Mouse (Mus musculus): ENCODE results near the gene Adcy4. TPM values are rescaled to one million over a fixed set of nuclear protein-coding genes. Genes with fewer than 3 reads are reported as not detected.

Adcy4 gene
- polyA plus RNA-seq, 1 experiment from 2014 or later = 26.2 TPM

Other genes starting within 250 kb of the Adcy4 start
- 38.8 and 43.0 TPM in 2 replicates for gene Pck2, start 243.8 kb downstream of the Adcy4 start, polyA plus RNA-seq (2016; fragmentation: Nextera tagmentation; extraction: Ambion mirVana)
- gene Dcaf11, start 224.1 kb downstream of the Adcy4 start, polyA plus RNA-seq (2016; fragmentation: Nextera tagmentation; extraction: Ambion mirVana) = 73.2 and 78.7 TPM in 2 replicates
- gene A730061H03Rik, start 223.7 kb downstream of the Adcy4 start, polyA plus RNA-seq (2016; fragmentation: Nextera tagmentation; extraction: Ambion mirVana) = 0.96 TPM in 1 of 2 replicates, not detected in the other
- 114 and 118 TPM in 2 replicates for gene Fitm1, start 208.5 kb downstream of the Adcy4 start, polyA plus RNA-seq (2016; fragmentation: Nextera tagmentation; extraction: Ambion mirVana)
- 211 and 212 TPM in 2 replicates for gene Psme1, start 206.0 kb downstream of the Adcy4 start, polyA plus RNA-seq (2016; fragmentation: Nextera tagmentation; extraction: Ambion mirVana)
- 16.3 and 21.5 TPM in 2 replicates for gene Emc9, start 198.8 kb downstream of the Adcy4 start, polyA plus RNA-seq (2016; fragmentation: Nextera tagmentation; extraction: Ambion mirVana)
- 200 and 213 TPM in 2 replicates for gene Psme2, start 193.0 kb downstream of the Adcy4 start, polyA plus RNA-seq (2016; fragmentation: Nextera tagmentation; extraction: Ambion mirVana)
- 16.4 and 16.8 TPM in 2 replicates for gene Rnf31, start 192.4 kb downstream of the Adcy4 start, polyA plus RNA-seq (2016; fragmentation: Nextera tagmentation; extraction: Ambion mirVana)
- gene Irf9, start 180.5 kb downstream of the Adcy4 start, polyA plus RNA-seq (2016; fragmentation: Nextera tagmentation; extraction: Ambion mirVana) = 8.7 and 9.4 TPM in 2 replicates
- 16.5 and 17.5 TPM in 2 replicates for gene Rec8, start 166.1 kb downstream of the Adcy4 start, polyA plus RNA-seq (2016; fragmentation: Nextera tagmentation; extraction: Ambion mirVana)
- 66.1 and 68.4 TPM in 2 replicates for gene Ipo4, start 148.1 kb downstream of the Adcy4 start, polyA plus RNA-seq (2016; fragmentation: Nextera tagmentation; extraction: Ambion mirVana)
- gene Gm49378, start 146.2 kb downstream of the Adcy4 start, polyA plus RNA-seq (2016; fragmentation: Nextera tagmentation; extraction: Ambion mirVana) = 3.4 and 5.2 TPM in 2 replicates
- 86.2 and 92.6 TPM in 2 replicates for gene Tm9sf1, start 140.3 kb downstream of the Adcy4 start, polyA plus RNA-seq (2016; fragmentation: Nextera tagmentation; extraction: Ambion mirVana)
- 0.45 and 0.60 TPM in 2 replicates for gene Tssk4, start 133.9 kb downstream of the Adcy4 start, polyA plus RNA-seq (2016; fragmentation: Nextera tagmentation; extraction: Ambion mirVana)
- 74.1 and 76.7 TPM in 2 replicates for gene Mdp1, start 123.6 kb downstream of the Adcy4 start, polyA plus RNA-seq (2016; fragmentation: Nextera tagmentation; extraction: Ambion mirVana)
- 39.8 and 44.6 TPM in 2 replicates for gene Gmpr2, start 112.2 kb downstream of the Adcy4 start, polyA plus RNA-seq (2016; fragmentation: Nextera tagmentation; extraction: Ambion mirVana)
- 457 and 491 TPM in 2 replicates for gene Nedd8, start 112.0 kb downstream of the Adcy4 start, polyA plus RNA-seq (2016; fragmentation: Nextera tagmentation; extraction: Ambion mirVana)
- gene Tinf2, start 102.3 kb downstream of the Adcy4 start, polyA plus RNA-seq (2016; fragmentation: Nextera tagmentation; extraction: Ambion mirVana) = 36.1 and 37.6 TPM in 2 replicates
- gene Tgm1, start 70.2 kb downstream of the Adcy4 start, polyA plus RNA-seq (2016; fragmentation: Nextera tagmentation; extraction: Ambion mirVana) = 0.27 and 0.70 TPM in 2 replicates
- gene Rabggta, start 61.8 kb downstream of the Adcy4 start, polyA plus RNA-seq (2016; fragmentation: Nextera tagmentation; extraction: Ambion mirVana) = 20.9 and 24.4 TPM in 2 replicates
- 59.2 and 60.8 TPM in 2 replicates for gene Dhrs1, start 38.4 kb downstream of the Adcy4 start, polyA plus RNA-seq (2016; fragmentation: Nextera tagmentation; extraction: Ambion mirVana)
- 27.7 and 30.6 TPM in 2 replicates for gene Nop9, start 38.4 kb downstream of the Adcy4 start, polyA plus RNA-seq (2016; fragmentation: Nextera tagmentation; extraction: Ambion mirVana)
- 1.0 and 1.2 TPM in 2 replicates for gene Cideb, start 25.6 kb downstream of the Adcy4 start, polyA plus RNA-seq (2016; fragmentation: Nextera tagmentation; extraction: Ambion mirVana)
- 0.49 and 0.54 TPM in 2 replicates for gene Ltb4r2, start 22.7 kb downstream of the Adcy4 start, polyA plus RNA-seq (2016; fragmentation: Nextera tagmentation; extraction: Ambion mirVana)
- 0.49 and 0.76 TPM in 2 replicates for gene Ltb4r1, start 18.1 kb downstream of the Adcy4 start, polyA plus RNA-seq (2016; fragmentation: Nextera tagmentation; extraction: Ambion mirVana)
- 19.7 and 20.3 TPM in 2 replicates for gene Ripk3, start 4.8 kb upstream of the Adcy4 start, polyA plus RNA-seq (2016; fragmentation: Nextera tagmentation; extraction: Ambion mirVana)
- 17.5 and 18.6 TPM in 2 replicates for gene Nfatc4, start 39.0 kb upstream of the Adcy4 start, polyA plus RNA-seq (2016; fragmentation: Nextera tagmentation; extraction: Ambion mirVana)
- gene Nynrin, start 69.9 kb upstream of the Adcy4 start, polyA plus RNA-seq (2016; fragmentation: Nextera tagmentation; extraction: Ambion mirVana) = 33.3 and 38.2 TPM in 2 replicates
- gene Cbln3, start 100.3 kb upstream of the Adcy4 start, polyA plus RNA-seq (2016; fragmentation: Nextera tagmentation; extraction: Ambion mirVana) = 0.32 and 0.57 TPM in 2 replicates
- gene Khnyn, start 100.9 kb upstream of the Adcy4 start, polyA plus RNA-seq (2016; fragmentation: Nextera tagmentation; extraction: Ambion mirVana) = 19.8 TPM in 2 replicates
- 38.2 and 40.4 TPM in 2 replicates for gene Sdr39u1, start 116.2 kb upstream of the Adcy4 start, polyA plus RNA-seq (2016; fragmentation: Nextera tagmentation; extraction: Ambion mirVana)
- not detected in 2 replicates for gene Cma1, start 160.6 kb upstream of the Adcy4 start, polyA plus RNA-seq (2016; fragmentation: Nextera tagmentation; extraction: Ambion mirVana)
- gene Cma2, start 166.9 kb upstream of the Adcy4 start, polyA plus RNA-seq (2016; fragmentation: Nextera tagmentation; extraction: Ambion mirVana) = not detected in 2 replicates
- gene Mcpt1, start 233.9 kb upstream of the Adcy4 start, polyA plus RNA-seq (2016; fragmentation: Nextera tagmentation; extraction: Ambion mirVana) = not detected in 2 replicates
- not detected in 2 replicates for gene Mcpt9, start 246.4 kb upstream of the Adcy4 start, polyA plus RNA-seq (2016; fragmentation: Nextera tagmentation; extraction: Ambion mirVana)